Mouse (Mus musculus): ENCODE data around the gene Auts2.

Auts2 gene

GRCm38 (mm10) chr5:131919983-131920777 lies 623.0 kb downstream of the Auts2 start:
- DNase-seq (ENCODE audit: low spot score in 2 of 2): no peak

GRCm38 (mm10) chr5:131916791-131917403 lies 626.2 kb downstream of the Auts2 start:
- no peak for DNase-seq (ENCODE audit: low spot score in 2 of 2)

GRCm38 (mm10) chr5:131913562-131913961 lies 629.6 kb downstream of the Auts2 start:
- DNase-seq (ENCODE audit: low spot score in 2 of 2): no peak

GRCm38 (mm10) chr5:131912983-131913382 lies 630.2 kb downstream of the Auts2 start:
- DNase-seq (ENCODE audit: low spot score in 2 of 2): no peak

GRCm38 (mm10) chr5:131906313-131906712 lies 636.8 kb downstream of the Auts2 start:
- DNase-seq (ENCODE audit: low spot score in 2 of 2): no peak

- no peak for DNase-seq (ENCODE audit: low spot score in 2 of 2)
Observed at GRCm38 (mm10) chr5:131904478-131904877, 638.7 kb downstream of the Auts2 start.

GRCm38 (mm10) chr5:131898048-131898638 lies 645.0 kb downstream of the Auts2 start:
- no peak for DNase-seq (ENCODE audit: low spot score in 2 of 2)

- no peak for DNase-seq (ENCODE audit: low spot score in 2 of 2)
Observed at GRCm38 (mm10) chr5:131886636-131887035, 656.5 kb downstream of the Auts2 start.

- DNase-seq (ENCODE audit: low spot score in 2 of 2): no peak
Observed at GRCm38 (mm10) chr5:131876569-131876968, 666.6 kb downstream of the Auts2 start.

- no peak for DNase-seq (ENCODE audit: low spot score in 2 of 2)
Observed at GRCm38 (mm10) chr5:131875976-131876375, 667.2 kb downstream of the Auts2 start.

- DNase-seq (ENCODE audit: low spot score in 2 of 2): no peak
Observed at GRCm38 (mm10) chr5:131873116-131873515, 670.0 kb downstream of the Auts2 start.

- DNase-seq (ENCODE audit: low spot score in 2 of 2): no peak
Observed at GRCm38 (mm10) chr5:131869711-131870499, 673.2 kb downstream of the Auts2 start.

- no peak for DNase-seq (ENCODE audit: low spot score in 2 of 2)
Observed at GRCm38 (mm10) chr5:131865200-131865599, 677.9 kb downstream of the Auts2 start.

GRCm38 (mm10) chr5:131857976-131858375 lies 685.2 kb downstream of the Auts2 start:
- DNase-seq (ENCODE audit: low spot score in 2 of 2): no peak

GRCm38 (mm10) chr5:131855358-131855757 lies 687.8 kb downstream of the Auts2 start:
- no peak for DNase-seq (ENCODE audit: low spot score in 2 of 2)

- DNase-seq (ENCODE audit: low spot score in 2 of 2): no peak
Observed at GRCm38 (mm10) chr5:131851597-131852453, 691.3 kb downstream of the Auts2 start.

- no peak for DNase-seq (ENCODE audit: low spot score in 2 of 2)
Observed at GRCm38 (mm10) chr5:131850632-131851335, 692.4 kb downstream of the Auts2 start.

- no peak for DNase-seq (ENCODE audit: low spot score in 2 of 2)
Observed at GRCm38 (mm10) chr5:131849644-131850043, 693.5 kb downstream of the Auts2 start.

GRCm38 (mm10) chr5:131844519-131844800 lies 698.7 kb downstream of the Auts2 start:
- no peak for DNase-seq (ENCODE audit: low spot score in 2 of 2)

- DNase-seq (ENCODE audit: low spot score in 2 of 2): no peak
Observed at GRCm38 (mm10) chr5:131843766-131844518, 699.2 kb downstream of the Auts2 start.
